Mouse (Mus musculus) heart, adult 2 months (tissue): ENCODE results near the gene Serping1. TPM values are rescaled to one million over a fixed set of nuclear protein-coding genes. Genes with fewer than 3 reads are reported as not detected.

Source experiments
- DNase-seq, 2 experiments: peaks; one replicate each; pipeline ENCODE4 v3.0.0; 2021
- H3K27ac ChIP-seq: fragments of 200-600 bp; 2 replicates; pipeline ENCODE4 v1.8.1; 2022
- H3K27me3 ChIP-seq: fragments of 200-500 bp; 2 replicates; pipeline ENCODE4 v1.6.1; 2012; ENCODE audit warnings: mild to moderate bottlenecking, low read length, inconsistent platforms, mixed read lengths; ENCODE audit not compliant: control insufficient read depth, insufficient read depth
- H3K36me3 ChIP-seq: fragments of 200-500 bp; 2 replicates; pipeline ENCODE4 v1.6.1; 2012; ENCODE audit warnings: low read length, inconsistent platforms; ENCODE audit not compliant: control insufficient read depth, insufficient read depth
- H3K4me1 ChIP-seq: fragments of 200-500 bp; 2 replicates; pipeline ENCODE4 v1.6.1; 2011; ENCODE audit warnings: low read length; ENCODE audit not compliant: control insufficient read depth, insufficient read depth
- H3K4me3 ChIP-seq: fragments of 200-600 bp; 2 replicates; pipeline ENCODE4 v1.8.1; 2022
- H3K79me2 ChIP-seq: fragments of 200-500 bp; replicated peaks from 2 replicates; pipeline ENCODE4 v1.6.1; 2012; ENCODE audit warnings: mild to moderate bottlenecking, inconsistent platforms, low read length, moderate library complexity, mixed read lengths; ENCODE audit not compliant: control insufficient read depth, insufficient read depth
- H3K9ac ChIP-seq: fragments of 200-500 bp; 2 replicates; pipeline ENCODE4 v1.6.1; 2012; ENCODE audit warnings: low read depth, mild to moderate bottlenecking, control low read depth, inconsistent platforms, low read length, mixed read lengths
- CTCF ChIP-seq: fragments of 200-600 bp; IDR thresholded peaks from 2 replicates; pipeline ENCODE4 v1.8.1; 2022; ENCODE audit warnings: antibody characterized with exemption, mild to moderate bottlenecking, moderate library complexity
- EP300 ChIP-seq: fragments of 200-500 bp; IDR thresholded peaks from 2 replicates; pipeline ENCODE4 v1.6.1; 2011; ENCODE audit warnings: low read depth, low read length, control low read depth; ENCODE audit not compliant: insufficient read depth
- POLR2A ChIP-seq: fragments of 200-500 bp; IDR thresholded peaks from 2 replicates; pipeline ENCODE4 v1.6.1; 2011; ENCODE audit warnings: mild to moderate bottlenecking, low read depth, low read length, control low read depth; ENCODE audit not compliant: insufficient read depth
- WGBS: fragments of 180-500 bp; shearing (Covaris S2); methylation state at CpG from one replicate; pipeline ENCODE4 v1.1.7; 2018; 5-methylcytosine and 5-hydroxymethylcytosine counted together
- intact Hi-C: fragments of 180-260 bp; cut with DNase I; formaldehyde crosslinking; loops from one replicate; pipeline ENCODE4 v1.15.1; 2025
- polyA plus RNA-seq: library from polyadenylated mRNA; depleted of rRNA; stranded (reverse); fragments of >200 nt; gene quantifications from 2 replicates; pipeline ENCODE4 v1.2.3, GENCODE M21; 2012
- total RNA-seq, 2 experiments: library from RNA; stranded (reverse); gene quantifications; 2 replicates each; pipeline ENCODE4 v1.2.3; 2021

Gene Serping1
- total and polyA plus RNA-seq, 3 experiments, result 79.7 to 268 (median 81.5) TPM

GRCm38 (mm10) chr2:84790418-84790817 lies 15.2 kb upstream of the Serping1 start:
- intact Hi-C loops, result no loop called here
- no peaks in the 10 kb centered on the region for H3K79me2 ChIP-seq
- H3K4me3 ChIP-seq, result no peak overlapping the region
- H3K9ac ChIP-seq, result no peak overlapping the region
- peak in 1 of 2 experiments; percentile 17 for DNase-seq
- no peaks in the 10 kb centered on the region; the same call in 1 of the 2 replicates for H3K4me1 ChIP-seq
- TF ChIP-seq EP300 (no peak), CTCF (no peak), POLR2A (no peak)
- 63% methylated on average over 9 of the region's 9 CpGs for WGBS
- no peaks in the 10 kb centered on the region for H3K27me3 ChIP-seq
- no peaks in the 10 kb centered on the region for H3K36me3 ChIP-seq
- peak overlapping the region; percentile 49 for H3K27ac ChIP-seq

GRCm38 (mm10) chr2:84788316-84788715 lies 13.1 kb upstream of the Serping1 start:
- no peaks in the 10 kb centered on the region for H3K27me3 ChIP-seq
- TF ChIP-seq EP300 (no peak), CTCF (no peak), POLR2A (no peak)
- no peak overlapping the region for H3K4me3 ChIP-seq
- 0 out of 2 replicates have a peak, but pooled peaks cover 2% of the 10 kb centered on the region for H3K36me3 ChIP-seq
- H3K4me1 ChIP-seq, result peaks cover 1% of the 10 kb centered on the region
- H3K9ac ChIP-seq, result no peak overlapping the region
- WGBS, result 60% methylated on average over 3 of the region's 3 CpGs
- no peak for DNase-seq
- H3K79me2 ChIP-seq, result no peaks in the 10 kb centered on the region
- intact Hi-C loops, result no loop called here
- no peak overlapping the region for H3K27ac ChIP-seq

- Histone ChIP-seq H3K36me3 (0 out of 2 replicates have a peak, but pooled peaks cover 2% of the 10 kb centered on the region), H3K27me3 (no peaks in the 10 kb centered on the region), H3K9ac (no peak overlapping the region), H3K27ac (peak overlapping the region; percentile 40), H3K4me3 (no peak overlapping the region), H3K4me1 (peaks cover 1% of the 10 kb centered on the region; the same call in 1 of the 2 replicates), H3K79me2 (no peaks in the 10 kb centered on the region)
- TF ChIP-seq CTCF (no peak), EP300 (0 out of 2 replicates have a peak, but pooled peaks have one; percentile 19)
- intact Hi-C loops, result no loop called here
- 33% methylated on average over 3 of the region's 3 CpGs for WGBS
- DNase-seq, result peak in 1 of 2 experiments; percentile 48
Observed at GRCm38 (mm10) chr2:84783840-84784566, 8.8 kb upstream of the Serping1 start.

- Histone ChIP-seq H3K4me1 (peaks cover 5% of the 10 kb centered on the region), H3K79me2 (no peaks in the 10 kb centered on the region), H3K9ac (no peak overlapping the region), H3K27me3 (no peaks in the 10 kb centered on the region), H3K36me3 (0 out of 2 replicates have a peak, but pooled peaks cover 2% of the 10 kb centered on the region), H3K27ac (peak overlapping the region; percentile 40), H3K4me3 (no peak overlapping the region)
- DNase-seq, result no peak
- intact Hi-C loops, result no loop called here
- 48% methylated on average over 1 of the region's 1 CpGs for WGBS
- TF ChIP-seq EP300, result no peak
- no peak for TF ChIP-seq CTCF
- TF ChIP-seq POLR2A, result no peak
Observed at GRCm38 (mm10) chr2:84783315-84783714, 8.1 kb upstream of the Serping1 start.

GRCm38 (mm10) chr2:84779210-84779609 lies 4.0 kb upstream of the Serping1 start:
- 0 out of 2 replicates have a peak, but pooled peaks cover 2% of the 10 kb centered on the region for H3K36me3 ChIP-seq
- no peak overlapping the region for H3K27ac ChIP-seq
- H3K27me3 ChIP-seq, result no peaks in the 10 kb centered on the region
- intact Hi-C loops, result no loop called here
- TF ChIP-seq CTCF, result peak; percentile 49
- TF ChIP-seq EP300, result no peak
- H3K79me2 ChIP-seq, result no peaks in the 10 kb centered on the region
- no peak overlapping the region for H3K9ac ChIP-seq
- H3K4me3 ChIP-seq, result no peak overlapping the region
- 55% methylated on average over 6 of the region's 6 CpGs for WGBS
- peaks cover 5% of the 10 kb centered on the region for H3K4me1 ChIP-seq
- peak in 1 of 2 experiments; percentile 19 for DNase-seq

GRCm38 (mm10) chr2:84777706-84778105 lies 2.5 kb upstream of the Serping1 start:
- Histone ChIP-seq H3K27ac (no peak overlapping the region), H3K79me2 (no peaks in the 10 kb centered on the region), H3K27me3 (no peaks in the 10 kb centered on the region), H3K36me3 (no peaks in the 10 kb centered on the region), H3K4me1 (peaks cover 5% of the 10 kb centered on the region), H3K4me3 (no peak overlapping the region), H3K9ac (no peak overlapping the region)
- WGBS, result 62% methylated on average over 3 of the region's 3 CpGs
- intact Hi-C loops, result no loop called here
- TF ChIP-seq EP300 (no peak), CTCF (no peak), POLR2A (no peak)
- DNase-seq, result no peak
